Mouse (Mus musculus) layer of hippocampus, adult 9-10 months (tissue): ENCODE measurements around the gene Dnmt3b.
A peak's percentile ranks its signal among the peaks of the same experiment; 100 is the strongest.

ENCODE experiments used
- DNase-seq: peaks from one replicate; pipeline ENCODE4 v3.0.0; 2022; ENCODE audit warnings: low spot score

The Dnmt3b gene

DNA sequence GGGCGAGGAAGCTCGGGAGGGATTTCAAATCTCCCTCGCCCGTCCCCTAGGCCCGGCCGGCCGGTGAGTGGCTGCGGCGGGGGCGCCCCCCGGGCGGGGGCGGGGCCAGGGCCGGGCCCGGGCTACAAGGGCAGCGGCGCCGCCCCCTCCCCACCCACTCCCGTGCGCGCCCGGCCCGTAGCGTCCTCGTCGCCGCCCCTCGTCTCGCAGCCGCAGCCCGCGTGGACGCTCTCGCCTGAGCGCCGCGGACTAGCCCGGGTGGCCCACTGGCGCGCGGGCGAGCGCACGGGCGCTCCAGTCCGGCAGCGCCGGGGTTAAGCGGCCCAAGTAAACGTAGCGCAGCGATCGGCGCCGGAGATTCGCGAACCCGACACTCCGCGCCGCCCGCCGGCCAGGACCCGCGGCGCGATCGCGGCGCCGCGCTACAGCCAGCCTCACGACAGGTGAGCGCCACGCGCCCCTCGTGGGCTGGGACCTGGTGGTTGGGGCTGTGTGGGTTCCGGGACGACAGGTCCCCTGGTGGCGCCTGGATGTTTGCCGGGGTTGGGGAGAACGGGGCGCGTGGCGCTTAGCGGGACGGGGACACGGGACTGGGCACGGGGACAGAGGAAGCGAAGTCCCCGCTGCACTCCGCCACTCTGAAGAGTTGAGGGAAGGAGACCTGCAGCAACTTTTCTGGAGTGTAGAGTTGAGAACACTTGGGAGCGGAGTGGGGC is at the start of gene Dnmt3b:
Gene Dnmt3b (plus strand): TSS at position 153 of the 716 bp plus-strand sequence.
- no peak for DNase-seq

DNA sequence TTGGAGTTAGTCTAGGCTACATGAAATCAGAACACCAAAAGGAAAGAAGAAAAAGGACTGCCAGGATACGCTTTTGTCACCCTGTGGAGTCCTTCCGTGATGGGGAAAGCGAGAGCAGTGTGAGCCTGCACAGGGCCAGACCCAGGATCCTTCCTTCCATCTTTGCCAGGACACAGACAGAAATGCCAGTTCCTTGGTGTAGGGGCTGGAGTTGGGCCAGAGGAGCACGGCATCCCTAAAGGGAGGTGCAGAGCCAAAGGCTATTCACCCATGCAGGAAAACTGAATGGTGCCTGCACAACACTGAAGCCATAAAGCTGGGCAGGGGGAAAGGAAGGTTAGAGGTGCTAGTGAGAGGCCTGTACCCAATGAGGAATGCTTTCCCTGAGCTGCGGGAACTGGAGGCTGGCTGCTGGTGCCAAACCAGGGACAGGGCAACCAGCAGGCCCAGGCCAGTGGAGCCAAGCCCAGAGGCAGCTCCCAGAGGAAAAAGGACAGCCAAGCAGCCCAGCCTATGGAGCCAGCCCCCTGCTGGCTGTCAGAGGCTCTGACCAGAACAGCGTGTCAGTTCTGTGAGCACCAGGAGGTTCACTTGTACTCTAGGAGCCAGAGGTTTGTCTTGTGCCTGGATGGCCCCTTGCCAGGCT is 49.1 kb upstream of the Dnmt3b start:
- no peak for DNase-seq

DNA sequence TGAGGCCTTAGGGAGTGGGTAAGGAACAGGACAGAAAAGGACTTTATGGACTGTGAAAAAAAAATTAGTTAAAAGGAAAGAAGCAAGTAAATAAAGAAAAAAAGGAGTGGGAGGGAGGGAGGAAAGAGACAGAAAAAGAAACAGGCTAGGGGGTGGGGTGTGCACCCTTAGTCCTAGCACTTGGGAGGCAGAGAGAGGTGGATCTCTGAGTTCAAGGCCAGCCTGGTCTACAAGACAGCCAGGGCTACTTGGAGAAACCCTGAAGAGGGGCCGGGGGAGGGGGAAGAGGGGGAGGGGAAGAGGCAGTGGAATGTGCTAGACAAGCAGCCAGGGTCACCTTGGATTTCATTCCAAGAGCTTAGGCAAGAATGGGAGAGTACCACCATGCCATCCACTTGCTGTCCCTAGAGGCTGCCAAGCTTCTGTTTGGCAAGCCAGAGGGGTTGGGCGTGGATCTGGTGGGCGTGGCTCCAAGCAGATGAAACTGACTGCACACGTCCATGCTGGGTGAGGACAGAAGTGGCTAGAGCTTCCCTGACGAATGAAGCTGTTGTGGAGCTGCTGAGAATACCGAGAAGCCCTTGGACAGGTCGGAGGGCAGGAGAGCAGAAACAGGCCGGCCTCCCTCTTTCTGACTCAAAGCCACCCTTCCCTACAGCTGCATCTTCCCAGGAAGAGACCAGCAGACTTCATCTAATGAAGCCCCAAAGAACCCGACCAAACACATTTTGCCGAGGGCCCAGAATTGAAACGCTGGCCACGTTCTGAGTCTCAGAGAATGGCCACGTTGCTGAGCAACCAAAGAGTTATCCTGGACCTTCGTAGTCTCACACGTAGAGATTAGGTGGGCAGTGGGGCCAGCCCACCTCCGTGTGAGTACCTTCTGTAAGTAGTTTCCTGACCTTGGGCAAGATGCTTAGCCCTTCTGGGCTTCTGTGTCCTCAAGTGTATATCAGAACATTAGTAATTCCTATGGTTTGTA is 48.3 kb upstream of the Dnmt3b start:
- DNase-seq, result no peak

DNA sequence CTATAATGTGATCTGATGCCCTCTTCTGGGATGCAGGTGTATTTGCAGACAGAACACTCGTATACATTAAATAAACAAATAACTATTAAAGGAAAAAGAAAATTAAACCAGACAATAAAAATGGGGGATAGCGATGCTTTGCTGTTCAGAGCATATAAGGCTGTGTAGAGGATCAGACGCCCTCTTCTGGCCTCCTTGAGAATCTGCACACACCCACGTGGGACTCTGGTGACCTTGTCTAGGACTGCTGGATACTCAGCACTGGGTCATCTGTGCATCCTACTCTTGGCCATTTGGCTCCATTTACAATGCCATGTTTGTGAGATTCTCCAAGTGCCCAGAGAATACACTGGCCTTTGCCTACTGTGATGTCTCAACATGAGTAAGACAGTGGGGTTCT is 45.5 kb upstream of the Dnmt3b start:
- no peak for DNase-seq

DNA sequence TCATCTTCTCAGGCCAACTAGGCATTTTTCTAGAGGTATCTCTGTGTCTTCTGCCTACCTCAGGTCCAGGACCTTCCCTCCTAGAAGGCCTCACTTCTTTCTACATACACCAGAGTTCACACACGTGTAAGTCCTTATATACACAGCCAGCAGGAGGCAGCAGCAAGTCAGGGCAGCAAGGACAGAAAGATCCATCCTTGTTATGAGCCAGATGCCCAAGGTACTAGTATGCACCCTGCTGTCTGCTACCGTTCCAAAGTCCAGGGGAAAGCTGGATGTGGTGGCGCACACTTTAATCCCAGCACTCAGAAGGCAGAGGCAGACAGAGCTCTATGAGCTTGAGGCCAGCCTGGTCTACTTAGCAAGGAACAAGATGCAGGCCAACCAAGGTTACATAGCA is 42.8 kb upstream of the Dnmt3b start:
- no peak for DNase-seq

DNA sequence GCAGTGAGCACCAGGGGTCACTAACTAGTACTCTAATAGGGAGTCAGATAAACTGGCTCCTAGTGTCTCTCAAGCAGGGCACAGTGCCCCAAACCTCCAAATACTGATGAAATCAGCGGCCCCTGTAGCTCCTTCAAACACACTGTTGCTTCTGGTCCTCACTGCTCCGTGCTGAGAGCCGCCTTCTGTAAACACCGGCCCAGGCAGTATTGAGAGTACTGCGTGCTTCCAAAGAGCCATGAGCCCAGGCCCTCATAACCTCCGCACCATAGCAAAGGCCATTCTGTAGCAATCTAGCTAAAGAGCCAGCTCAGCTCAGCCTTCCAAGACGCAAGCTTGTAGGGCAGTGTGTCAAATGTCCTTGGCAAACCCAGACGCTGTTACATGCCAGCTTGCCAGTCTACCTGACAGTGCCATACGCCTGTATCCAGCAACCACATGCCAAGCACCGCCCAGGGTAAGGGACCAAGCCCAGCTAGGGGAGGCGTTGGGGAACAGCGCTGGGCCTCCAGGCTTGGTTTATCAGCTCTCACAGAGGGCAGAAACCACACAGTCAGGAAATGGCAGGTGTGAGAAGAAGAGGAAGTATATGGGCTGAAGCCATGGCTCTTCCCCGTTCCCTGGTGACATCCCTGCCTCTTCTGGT is 41.3 kb upstream of the Dnmt3b start:
- DNase-seq, result no peak

DNA sequence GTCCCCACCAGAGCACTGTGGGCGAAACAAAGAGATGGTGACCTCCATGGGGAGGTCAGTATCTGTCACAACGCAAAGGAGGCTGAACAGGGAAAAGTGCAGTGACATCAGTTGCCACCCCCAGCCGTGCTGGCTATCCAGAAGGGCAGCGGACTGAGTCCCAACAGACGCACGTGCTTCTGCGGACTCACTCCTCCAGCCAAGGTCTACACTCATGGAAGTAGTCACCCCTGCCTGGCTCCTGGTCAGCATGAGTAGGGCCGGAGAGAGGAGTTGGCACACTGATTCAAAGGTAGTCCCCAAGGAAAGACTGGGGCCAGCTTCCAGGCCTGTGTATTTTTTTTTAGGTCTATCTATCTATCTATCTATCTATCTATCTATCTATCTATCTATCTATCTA is 40.2 kb upstream of the Dnmt3b start:
- no peak for DNase-seq

DNA sequence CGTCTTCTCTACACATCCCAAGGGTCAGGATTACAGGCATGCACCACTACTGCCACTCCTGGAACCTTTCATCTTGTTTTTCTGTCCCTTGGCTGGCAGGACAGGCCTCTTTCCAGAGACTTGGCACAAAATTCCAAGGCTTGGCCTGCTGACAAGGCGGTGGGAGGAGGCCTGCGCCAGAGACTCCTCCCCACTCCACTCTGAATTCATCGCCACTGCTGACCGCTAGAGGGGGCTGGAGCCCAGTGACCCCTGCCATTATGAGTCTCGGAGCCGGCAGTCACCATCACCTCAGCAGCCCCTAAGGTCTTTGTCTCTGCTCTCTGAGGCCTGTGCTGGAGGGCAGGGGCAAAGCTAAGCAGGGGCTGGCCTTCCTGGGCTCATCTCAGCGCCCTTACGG is 39.7 kb upstream of the Dnmt3b start:
- peak; percentile 60 for DNase-seq

DNA sequence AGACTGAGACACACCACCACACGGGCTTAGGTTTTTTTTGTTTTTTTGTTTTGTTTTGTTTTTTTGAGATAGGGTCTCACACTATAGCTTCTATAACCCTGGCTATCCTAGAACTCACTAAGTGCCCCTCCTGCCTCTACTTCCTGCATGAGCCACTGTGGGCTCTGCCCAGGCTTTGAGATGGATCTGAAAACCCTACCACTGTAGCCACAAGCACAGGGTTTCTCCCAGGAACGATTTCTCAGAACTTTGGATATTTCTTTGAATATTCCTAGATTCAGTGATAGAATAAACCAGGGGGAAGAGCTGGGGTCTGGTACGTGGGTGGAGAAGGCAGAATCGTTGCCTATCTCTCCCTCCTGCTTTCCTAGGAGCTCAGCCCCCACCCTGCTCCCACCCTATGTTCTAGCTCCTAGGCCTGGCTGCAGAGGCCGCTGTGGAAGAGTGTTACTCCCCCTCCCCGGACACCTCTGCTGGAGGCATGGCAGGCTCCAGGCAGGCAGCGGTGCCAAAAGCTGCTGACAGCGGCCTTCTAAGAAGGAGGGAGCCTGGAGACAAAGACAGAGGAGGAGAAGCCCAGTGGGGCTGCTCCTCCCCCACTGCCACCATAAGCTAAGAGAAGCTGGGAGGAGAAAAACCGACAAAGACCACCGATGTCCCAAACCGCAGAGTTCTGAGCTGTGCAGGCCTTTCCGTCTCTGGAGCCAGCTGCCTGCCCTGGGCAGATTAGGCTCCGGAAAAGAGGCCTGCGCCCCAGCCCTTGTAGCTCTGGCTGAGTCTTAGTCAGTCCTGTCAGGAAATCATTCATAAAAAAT is 38.6 kb upstream of the Dnmt3b start:
- no peak for DNase-seq

DNA sequence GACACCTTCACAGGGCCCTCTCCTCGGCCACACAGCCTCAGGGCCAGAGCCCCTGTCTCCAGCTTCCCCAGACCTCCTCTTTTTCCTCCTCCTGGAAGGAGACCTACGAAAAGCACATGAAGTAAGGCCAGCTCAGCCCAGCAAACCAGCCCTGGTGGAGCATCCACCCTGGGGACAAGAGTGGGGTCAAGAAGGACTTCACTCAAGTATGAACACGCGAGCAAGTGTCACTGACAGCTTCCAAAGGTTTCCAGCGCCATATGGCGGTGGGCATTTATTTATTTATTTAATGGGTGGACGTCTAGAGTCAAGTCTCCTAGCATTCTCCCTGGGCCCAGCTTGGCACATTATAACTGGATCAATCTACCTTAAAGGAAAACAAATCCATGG is 38.0 kb upstream of the Dnmt3b start:
- no peak for DNase-seq

DNA sequence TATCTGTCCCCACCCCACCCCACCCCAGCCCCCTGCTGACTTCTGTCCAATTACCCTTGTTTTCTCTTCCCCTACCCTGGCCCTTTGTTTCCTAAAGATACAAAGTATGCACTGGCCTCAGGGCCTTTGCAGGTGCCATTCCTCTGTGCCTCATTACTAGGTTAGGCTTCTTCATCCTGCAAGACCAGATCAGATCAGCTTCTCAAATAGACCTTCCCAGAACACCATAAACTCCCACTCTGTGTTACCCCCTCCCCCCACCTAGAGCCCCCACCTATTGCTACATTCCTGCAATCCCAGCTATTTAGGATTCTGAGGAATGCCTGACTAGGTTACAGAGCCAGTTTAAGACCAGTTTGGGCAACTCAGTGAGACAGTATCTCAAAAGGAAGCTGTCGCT is 37.5 kb upstream of the Dnmt3b start:
- no peak for DNase-seq

DNA sequence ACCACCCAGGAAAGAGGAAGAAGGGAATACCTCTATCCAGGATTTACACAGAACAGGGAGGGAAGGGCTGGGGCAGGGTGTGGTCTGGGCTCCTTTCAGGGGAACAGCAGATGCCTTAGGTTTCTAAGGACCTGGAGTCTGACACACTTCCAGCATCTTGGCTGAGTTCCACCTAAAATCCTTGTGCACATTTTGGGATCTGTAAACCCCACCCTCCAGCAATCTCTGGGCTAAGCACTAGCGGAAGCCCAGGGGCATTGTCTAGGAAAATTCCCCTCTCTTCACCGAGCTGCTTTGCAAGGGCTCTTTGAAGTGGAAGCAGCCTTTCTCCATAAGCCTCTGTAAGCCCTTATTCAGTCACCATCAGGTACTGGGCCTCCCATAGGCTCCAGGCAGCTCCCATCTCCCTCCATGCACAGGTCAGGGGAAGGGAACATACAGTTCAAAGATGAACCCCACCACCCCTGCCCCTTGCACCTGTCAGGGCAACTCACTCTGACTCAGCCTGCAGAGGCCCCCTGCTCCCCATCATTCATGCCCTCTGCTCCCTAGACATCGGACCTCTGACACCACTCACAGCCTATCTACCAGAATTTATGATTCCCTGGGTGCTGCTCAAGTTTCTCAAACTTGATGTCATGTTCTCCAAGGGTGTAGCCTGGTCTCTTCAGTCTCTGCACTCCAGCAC is 36.5 kb upstream of the Dnmt3b start:
- DNase-seq, result no peak

DNA sequence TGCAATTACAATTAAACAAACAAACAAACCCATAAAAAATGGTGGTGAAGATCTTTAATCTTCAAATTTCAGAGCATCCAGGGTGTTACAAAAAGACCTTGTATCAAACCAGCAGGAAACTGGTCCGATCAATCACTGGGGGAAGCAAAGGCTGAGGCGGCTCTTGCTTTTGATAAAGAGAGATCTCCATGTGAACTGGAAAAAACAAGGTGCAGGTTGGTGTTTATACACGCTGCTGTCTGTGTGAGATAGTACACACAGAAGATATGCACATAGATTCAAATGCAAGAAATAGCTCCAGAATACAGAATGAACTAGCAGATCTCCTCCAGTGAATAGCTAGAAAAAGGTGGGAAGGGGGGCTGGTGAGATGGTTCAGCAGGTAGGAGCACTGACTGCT is 32.4 kb upstream of the Dnmt3b start:
- DNase-seq, result no peak

DNA sequence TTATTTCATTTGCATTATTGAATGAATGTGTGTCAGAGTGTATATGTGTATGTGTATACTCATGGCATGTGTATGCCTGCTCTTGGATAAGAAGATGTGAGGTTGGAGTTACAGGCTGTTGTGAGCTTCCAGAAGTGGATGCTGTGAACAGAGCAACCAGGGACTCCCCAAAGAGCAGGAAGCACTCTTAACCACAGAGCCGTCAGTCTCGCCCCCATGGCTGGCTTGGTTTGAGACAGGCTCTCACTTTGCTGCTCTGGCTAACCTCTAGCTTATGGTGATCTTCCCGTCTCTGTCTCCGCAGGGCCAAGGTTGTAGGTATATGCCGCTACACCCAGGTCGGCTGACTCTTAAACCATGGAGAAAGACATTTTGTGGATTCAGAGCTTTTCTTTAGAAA is 30.8 kb upstream of the Dnmt3b start:
- DNase-seq, result no peak

DNA sequence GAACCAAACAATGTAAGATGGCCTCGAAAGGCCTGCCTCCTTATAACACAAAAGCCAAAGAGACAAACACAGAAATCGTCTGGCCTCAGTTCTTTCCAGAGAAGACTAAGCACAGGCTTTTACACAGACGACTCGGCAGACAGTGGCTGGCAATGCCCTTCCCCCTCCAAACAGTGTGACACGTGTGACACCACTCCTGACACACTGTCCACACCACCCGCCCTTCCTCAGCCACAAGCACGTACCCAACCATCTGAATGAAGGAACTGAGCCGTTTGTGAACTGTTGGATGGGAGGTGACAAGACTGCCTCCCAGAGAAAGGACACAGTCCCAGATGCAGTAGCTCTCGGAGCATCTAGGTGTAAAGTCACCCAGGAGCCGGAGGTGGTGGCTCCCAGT is 30.4 kb upstream of the Dnmt3b start:
- DNase-seq, result no peak

DNA sequence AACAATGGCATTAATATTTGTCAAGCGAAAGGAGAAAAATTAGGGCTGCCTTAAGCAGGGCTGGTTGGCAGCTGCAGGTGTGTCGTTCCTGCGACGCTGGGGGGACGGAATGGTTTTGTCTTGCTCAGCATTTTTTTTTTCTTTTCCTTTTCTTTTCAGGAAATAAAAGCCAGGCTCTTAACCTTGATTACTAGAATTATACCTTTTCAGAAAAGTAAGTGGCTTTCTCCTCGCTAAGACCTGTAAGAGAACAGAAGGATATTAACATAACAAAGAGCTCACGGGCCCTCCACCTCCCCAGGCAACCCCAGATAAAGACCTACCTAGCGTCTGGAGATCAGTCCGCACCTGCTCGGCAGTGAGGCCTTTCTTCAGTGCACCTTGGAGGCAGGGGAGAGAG is 26.8 kb upstream of the Dnmt3b start:
- no peak for DNase-seq

DNA sequence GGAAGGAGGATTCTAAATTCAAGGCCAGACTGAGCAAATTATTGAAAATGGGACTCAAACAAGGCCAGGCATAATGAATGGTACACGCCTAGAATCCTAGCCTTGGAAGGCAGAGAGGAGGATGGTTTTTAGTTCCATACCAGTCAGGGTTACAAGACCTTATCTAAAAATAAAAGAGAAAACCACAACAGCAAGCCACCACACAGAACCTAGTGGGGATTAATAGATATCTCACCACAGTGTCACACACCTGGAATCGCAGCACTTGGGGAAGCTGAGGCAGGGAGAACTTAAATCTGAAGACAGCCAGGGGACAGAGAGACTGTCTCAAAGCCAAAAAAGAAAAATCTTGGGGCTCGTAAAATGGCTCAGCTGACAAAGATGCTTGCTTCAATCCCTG is 18.3 kb upstream of the Dnmt3b start:
- no peak for DNase-seq

DNA sequence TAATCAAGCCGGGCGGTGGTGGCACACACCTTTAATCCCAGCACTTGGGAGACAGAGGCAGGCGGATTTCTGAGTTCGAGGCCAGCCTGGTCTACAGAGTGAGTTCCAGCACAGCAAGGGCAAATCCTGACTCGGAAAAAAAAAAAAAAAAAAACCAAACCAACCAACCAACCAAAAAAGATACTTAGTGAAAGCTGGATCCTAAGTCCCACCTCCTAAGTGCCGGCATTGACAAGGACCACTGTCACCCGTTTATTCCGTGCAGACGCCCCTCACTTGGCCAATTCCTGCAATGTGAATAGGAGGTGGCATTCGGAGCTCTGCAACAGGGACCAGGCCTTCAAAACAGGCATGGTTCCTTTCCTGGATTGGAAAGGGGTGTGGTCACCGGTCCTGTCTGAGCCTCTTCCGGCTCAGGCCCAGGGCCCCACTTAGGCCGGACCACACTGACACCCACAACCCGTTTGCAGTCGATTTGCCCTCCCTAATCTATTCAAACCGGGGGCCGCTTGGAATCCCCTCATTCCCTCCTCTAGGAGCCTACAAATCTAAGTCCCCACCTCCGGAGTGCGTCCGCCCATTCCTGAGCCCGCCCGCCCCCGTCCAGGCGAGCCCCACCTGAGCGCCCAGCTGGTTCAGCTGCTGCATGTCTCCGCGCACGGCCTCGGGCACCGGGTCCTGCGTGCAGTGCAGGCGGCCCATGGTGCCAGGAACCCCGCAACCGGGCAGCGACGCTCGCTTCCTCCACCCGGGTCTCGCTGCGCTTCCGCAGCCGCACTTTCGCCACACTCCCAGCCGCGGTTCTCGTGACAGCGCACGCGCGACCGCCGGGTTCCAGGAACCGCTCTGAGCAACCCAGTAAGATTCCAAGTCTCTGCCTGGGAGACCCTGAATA is 17.0 kb upstream of the Dnmt3b start, which contains the start of gene Commd7:
Gene Commd7 (minus strand): TSS at position 806 of the 895 bp plus-strand sequence.
- DNase-seq, result peak; percentile 56

DNA sequence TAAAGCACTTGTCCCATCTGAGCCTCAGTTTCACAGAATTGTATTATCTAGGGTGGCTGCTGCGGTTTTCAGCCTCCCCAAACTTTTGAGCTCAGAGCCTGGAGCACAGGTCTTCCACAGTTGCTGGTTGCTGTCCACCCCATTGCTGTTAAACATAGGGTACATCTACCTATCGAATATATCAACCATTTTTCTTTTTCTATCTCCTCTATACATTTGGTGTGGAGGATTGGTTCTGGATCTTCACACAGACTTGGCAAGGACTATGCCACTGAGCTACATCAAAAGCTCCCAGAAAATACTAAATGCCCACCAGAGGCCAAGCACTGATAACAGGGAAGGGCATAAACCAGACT is 16.4 kb upstream of the Dnmt3b start:
- DNase-seq, result no peak

DNA sequence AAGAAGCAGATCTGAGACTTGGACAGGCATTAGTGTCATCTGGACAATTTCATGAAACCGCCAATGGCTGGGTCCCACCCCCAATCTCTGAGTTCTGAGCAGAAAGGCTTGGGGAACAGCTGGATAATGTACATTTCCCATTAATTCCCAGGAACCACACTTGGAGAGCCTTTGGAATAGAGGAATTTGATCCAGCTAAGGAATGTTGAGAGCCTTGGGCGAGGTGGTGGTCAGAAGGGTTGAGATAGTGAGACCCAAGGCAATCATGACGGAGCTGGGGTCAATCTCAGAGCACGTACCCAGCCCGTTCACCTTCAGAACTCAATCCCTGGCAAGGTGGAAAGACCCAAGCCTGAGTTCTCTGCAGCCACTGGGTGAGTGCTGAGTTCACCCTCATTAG is 16.0 kb upstream of the Dnmt3b start:
- no peak for DNase-seq
